Mouse (Mus musculus) gastrocnemius, postnatal 10 days (tissue): ENCODE results near the gene Tenm4. TPM values are rescaled to one million over a fixed set of nuclear protein-coding genes. Genes with fewer than 3 reads are reported as not detected.

Source experiments
- DNase-seq: peaks from one replicate; pipeline ENCODE4 v3.0.0; 2021; ENCODE audit warnings: mixed read lengths
- total RNA-seq, 2 experiments: library from RNA; stranded (reverse); gene quantifications; 2 replicates each; pipeline ENCODE4 v1.2.3; 2021

Gene Tenm4
- total RNA-seq, 2 experiments from 2014 or later = 11.0 to 15.0 TPM

- peak; percentile 21 for DNase-seq
These were observed 642.7 kb downstream of the Tenm4 start for GRCm38 (mm10) chr7:96813497-96814400.

- no peak for DNase-seq
These were observed 643.5 kb downstream of the Tenm4 start for GRCm38 (mm10) chr7:96814581-96814980.

GRCm38 (mm10) chr7:96817030-96817674 lies 646.1 kb downstream of the Tenm4 start:
- DNase-seq = peak; percentile 16

- no peak for DNase-seq
These were observed 647.3 kb downstream of the Tenm4 start for GRCm38 (mm10) chr7:96818236-96818916.

GRCm38 (mm10) chr7:96819538-96819937 lies 648.5 kb downstream of the Tenm4 start:
- no peak for DNase-seq

GRCm38 (mm10) chr7:96820343-96820742 lies 649.3 kb downstream of the Tenm4 start:
- no peak for DNase-seq

- DNase-seq = no peak
These were observed 655.1 kb downstream of the Tenm4 start for GRCm38 (mm10) chr7:96826101-96826500.

- DNase-seq = no peak
These were observed 655.6 kb downstream of the Tenm4 start for GRCm38 (mm10) chr7:96826672-96827071.

- peak; percentile 47 for DNase-seq
These were observed 661.5 kb downstream of the Tenm4 start for GRCm38 (mm10) chr7:96832551-96832950.

- DNase-seq = no peak
These were observed 662.0 kb downstream of the Tenm4 start for GRCm38 (mm10) chr7:96833012-96833411.

- DNase-seq = peak; percentile 35
These were observed 663.7 kb downstream of the Tenm4 start for GRCm38 (mm10) chr7:96834681-96835289.

GRCm38 (mm10) chr7:96835313-96835712 lies 664.3 kb downstream of the Tenm4 start:
- DNase-seq = no peak

- DNase-seq = no peak
These were observed 667.3 kb downstream of the Tenm4 start for GRCm38 (mm10) chr7:96838271-96838841.

- DNase-seq = no peak
These were observed 667.9 kb downstream of the Tenm4 start for GRCm38 (mm10) chr7:96838926-96839325.

- DNase-seq = no peak
These were observed 668.5 kb downstream of the Tenm4 start for GRCm38 (mm10) chr7:96839586-96839985.

- DNase-seq = no peak
These were observed 671.6 kb downstream of the Tenm4 start for GRCm38 (mm10) chr7:96842477-96843255.

GRCm38 (mm10) chr7:96844104-96844894 lies 673.3 kb downstream of the Tenm4 start:
- no peak for DNase-seq

GRCm38 (mm10) chr7:96852781-96853180 lies 681.7 kb downstream of the Tenm4 start:
- no peak for DNase-seq

GRCm38 (mm10) chr7:96855867-96856406 lies 684.9 kb downstream of the Tenm4 start:
- no peak for DNase-seq

GRCm38 (mm10) chr7:96856518-96856917 lies 685.5 kb downstream of the Tenm4 start:
- DNase-seq = no peak
